Mouse (Mus musculus): ENCODE results near the gene Vwa7.

- TF ChIP-seq POLR2A (IDR thresholded peaks at IDR 0.05; ENCODE audit: borderline replicate concordance, control insufficient read depth, low read depth, low read length) (no peak), CTCF (IDR thresholded peaks at IDR 0.05; ENCODE audit: control insufficient read depth, insufficient read depth, low read length) (no peak)
Measured at GRCm38 (mm10) chr17:35021842-35022477, 5.6 kb downstream of the Vwa7 start.

Data from bone marrow, adult 2 months (tissue).